Mouse (Mus musculus) bone marrow macrophage, adult 2 months (primary cell): Measurements from ENCODE around the gene Ldb1.

Experiments
- CTCF ChIP-seq: IDR thresholded peaks from 2 replicates; pipeline ENCODE4 v1.5.1; 2012; ENCODE audit warnings: low read depth, mild to moderate bottlenecking, low read length, moderate library complexity
- POLR2A ChIP-seq: IDR thresholded peaks from 2 replicates; pipeline ENCODE4 v1.6.1; 2012; ENCODE audit warnings: mild to moderate bottlenecking, low read depth, low read length, borderline replicate concordance

DNA sequence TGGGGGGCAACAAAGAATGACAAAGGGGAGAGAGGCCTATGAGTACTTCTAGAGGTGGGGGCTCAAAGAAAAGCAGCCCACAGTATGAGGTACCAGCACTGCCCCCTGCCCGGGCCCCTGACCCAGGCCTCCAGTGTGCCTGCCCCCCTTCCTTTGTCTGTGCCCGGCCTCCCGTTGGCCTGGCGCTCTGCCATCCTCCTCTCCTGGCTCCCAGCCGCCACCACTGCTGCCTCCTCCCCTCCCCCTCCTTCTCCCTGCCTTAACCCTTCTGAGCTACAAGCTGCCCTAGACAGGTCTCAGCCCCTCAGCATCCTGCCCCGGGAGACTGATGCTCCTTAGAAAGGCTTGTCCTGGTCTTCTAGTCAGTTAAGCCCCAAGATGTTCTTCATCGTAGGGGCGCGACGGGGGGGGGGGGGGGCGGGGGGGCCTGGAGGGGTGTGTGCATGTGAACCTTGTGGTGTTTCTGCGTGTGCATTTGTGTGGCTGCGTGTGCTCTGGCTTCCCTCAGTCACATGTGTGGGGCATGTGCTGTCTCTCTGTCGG is 3.0 kb downstream of the Ldb1 start:
- TF ChIP-seq POLR2A (no peak), CTCF (no peak)
